Mouse (Mus musculus) gastrocnemius, postnatal 4 days (tissue): Measurements from ENCODE around the gene Epha3. TPM values are rescaled to one million over a fixed set of nuclear protein-coding genes. Genes with fewer than 3 reads are reported as not detected.

ENCODE experiments used
- DNase-seq, 2 experiments: peaks; one replicate each; pipeline ENCODE4 v3.0.0; 2021 to 2022; ENCODE audit warnings: low spot score in 2 of 2, mixed read lengths in 2 of 2
- total RNA-seq, 2 experiments: library from RNA; stranded (reverse); gene quantifications; 2 replicates each; pipeline ENCODE4 v1.2.3; 2021

The Epha3 gene
- total RNA-seq, 2 experiments from 2014 or later: 9.8 to 10.4 TPM

- DNase-seq: no peak
Observed at GRCm38 (mm10) chr16:63665897-63666464, 198.0 kb downstream of the Epha3 start.

GRCm38 (mm10) chr16:63658302-63658974 is 205.5 kb downstream of the Epha3 start:
- no peak for DNase-seq

GRCm38 (mm10) chr16:63657743-63658142 is 206.2 kb downstream of the Epha3 start:
- DNase-seq: no peak

GRCm38 (mm10) chr16:63653393-63653918 is 210.5 kb downstream of the Epha3 start:
- DNase-seq: no peak

- DNase-seq: no peak
Observed at GRCm38 (mm10) chr16:63650760-63651159, 213.2 kb downstream of the Epha3 start.

- DNase-seq: no peak
Observed at GRCm38 (mm10) chr16:63646577-63646976, 217.4 kb downstream of the Epha3 start.

- DNase-seq: no peak
Observed at GRCm38 (mm10) chr16:63642641-63643040, 221.3 kb downstream of the Epha3 start.

GRCm38 (mm10) chr16:63641603-63642002 is 222.4 kb downstream of the Epha3 start:
- no peak for DNase-seq

GRCm38 (mm10) chr16:63638701-63639100 is 225.3 kb downstream of the Epha3 start:
- DNase-seq: no peak

- no peak for DNase-seq
Observed at GRCm38 (mm10) chr16:63633748-63634166, 230.2 kb downstream of the Epha3 start.

GRCm38 (mm10) chr16:63625229-63625628 is 238.7 kb downstream of the Epha3 start:
- DNase-seq: no peak

- no peak for DNase-seq
Observed at GRCm38 (mm10) chr16:63621845-63622244, 242.1 kb downstream of the Epha3 start.

GRCm38 (mm10) chr16:63615396-63615795 is 248.6 kb downstream of the Epha3 start:
- no peak for DNase-seq

- DNase-seq: no peak
Observed at GRCm38 (mm10) chr16:63613006-63613405, 251.0 kb downstream of the Epha3 start.

- DNase-seq: no peak
Observed at GRCm38 (mm10) chr16:63600229-63600628, 263.7 kb downstream of the Epha3 start.

GRCm38 (mm10) chr16:63594656-63595055 is 269.3 kb downstream of the Epha3 start:
- no peak for DNase-seq

- DNase-seq: no peak
Observed at GRCm38 (mm10) chr16:63569746-63570145, 294.2 kb downstream of the Epha3 start.

GRCm38 (mm10) chr16:63566106-63566836 is 297.7 kb downstream of the Epha3 start:
- no peak for DNase-seq

- peak in 1 of 2 experiments; percentile 20 for DNase-seq
Observed at GRCm38 (mm10) chr16:63556410-63557146, 307.4 kb downstream of the Epha3 start.

GRCm38 (mm10) chr16:63552531-63552930 is 311.4 kb downstream of the Epha3 start:
- no peak for DNase-seq

- DNase-seq: no peak
Observed at GRCm38 (mm10) chr16:63539489-63539888, 324.5 kb downstream of the Epha3 start.
